Mouse (Mus musculus): ENCODE data around the gene Bnipl.

DNA sequence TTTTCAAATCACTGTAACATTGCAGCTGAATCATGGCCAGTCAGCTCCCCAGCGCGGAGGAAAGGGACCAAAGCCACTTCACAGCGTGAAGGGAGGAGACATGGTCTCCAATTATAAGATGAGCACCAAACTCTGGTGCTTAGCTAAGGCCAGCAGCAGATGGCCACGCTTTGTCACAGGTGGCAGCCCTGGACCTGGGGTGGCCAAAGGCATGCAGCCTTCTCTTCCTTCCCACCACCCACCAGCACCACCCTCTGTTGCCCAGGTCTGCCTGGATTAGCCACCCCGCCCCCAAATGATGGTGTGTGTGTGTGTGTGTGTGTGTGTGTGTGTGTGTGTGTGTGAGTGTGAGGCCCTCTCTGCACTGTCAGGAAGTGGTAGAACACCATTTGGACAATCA, 22.5 kb upstream of the Bnipl start:
- TF ChIP-seq POLR2A (IDR thresholded peaks at IDR 0.05; ENCODE audit: borderline replicate concordance, extremely low read depth, low read depth, low read length) (no peak), CTCF (IDR thresholded peaks at IDR 0.05; ENCODE audit: insufficient read depth, low read length) (no peak)

Data from lung, adult 2 months (tissue).